Mouse (Mus musculus) heart, embryonic 10.5 days (tissue): ENCODE data around the gene Lrrc29. TPM values are rescaled to one million over a fixed set of nuclear protein-coding genes. Genes with fewer than 3 reads are reported as not detected.
A peak's percentile ranks its signal among the peaks of the same experiment; 100 is the strongest.

ENCODE experiments used
- DNase-seq: peaks from one replicate; pipeline ENCODE4 v3.0.0-alpha.2; 2017; ENCODE audit warnings: low spot score
- H3K27ac ChIP-seq: fragments of 300-500 bp; sonication (generic); 2 replicates; pipeline ENCODE4 v1.5.1; 2016; ENCODE audit warnings: mild to moderate bottlenecking
- H3K27me3 ChIP-seq: fragments of 300-500 bp; sonication (generic); 2 replicates; pipeline ENCODE4 v1.6.1; 2016; ENCODE audit warnings: mild to moderate bottlenecking; ENCODE audit not compliant: poor library complexity, insufficient read depth, severe bottlenecking
- H3K36me3 ChIP-seq: fragments of 300-500 bp; sonication (generic); 2 replicates; pipeline ENCODE4 v1.6.1; 2016; ENCODE audit warnings: mild to moderate bottlenecking, moderate library complexity
- H3K4me1 ChIP-seq: fragments of 300-500 bp; sonication (generic); 2 replicates; pipeline ENCODE4 v1.6.1; 2016; ENCODE audit warnings: mild to moderate bottlenecking
- H3K4me3 ChIP-seq: fragments of 300-500 bp; sonication (generic); 2 replicates; pipeline ENCODE4 v1.5.1; 2016; ENCODE audit warnings: mild to moderate bottlenecking, moderate library complexity
- H3K9me3 ChIP-seq: fragments of 300-500 bp; sonication (generic); 2 replicates; pipeline ENCODE4 v1.6.1; 2016; ENCODE audit warnings: mild to moderate bottlenecking, moderate library complexity
- WGBS: fragments of 180-500 bp; shearing (Covaris S2); methylation state at CpG from one replicate; pipeline ENCODE4 v1.1.7; 2016; 5-methylcytosine and 5-hydroxymethylcytosine counted together
- polyA plus RNA-seq: library from polyadenylated mRNA; unstranded; fragments of >200 nt; fragmentation: Nextera tagmentation; extraction: Ambion mirVana; gene quantifications from 2 replicates; pipeline ENCODE4 v1.2.1, GENCODE M21; 2016

Lrrc29 gene
- polyA plus RNA-seq, 1 experiment from 2014 or later = 1.5 TPM

DNA sequence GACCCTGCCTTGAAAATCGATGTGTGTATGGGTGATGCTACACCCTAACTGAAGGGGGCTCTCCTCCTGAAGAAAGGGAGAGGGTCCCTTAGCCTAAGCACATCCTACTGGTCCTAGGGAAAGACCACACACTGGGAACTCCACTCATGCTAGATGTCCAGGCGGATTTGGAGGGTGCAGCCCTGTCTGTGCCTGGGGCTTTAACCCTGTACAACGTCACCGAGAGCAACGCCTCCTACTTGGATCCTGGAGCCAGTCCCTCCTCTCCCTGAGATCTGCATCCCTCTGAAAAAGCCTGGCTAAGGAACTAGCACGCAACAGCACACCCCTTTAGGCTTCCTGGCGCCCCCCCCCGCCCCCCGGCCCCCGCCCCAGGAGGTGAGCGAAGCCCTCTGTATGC is 50.7 kb downstream of the Lrrc29 start:
- 14% methylated on average over 11 of the region's 11 CpGs for WGBS

DNA sequence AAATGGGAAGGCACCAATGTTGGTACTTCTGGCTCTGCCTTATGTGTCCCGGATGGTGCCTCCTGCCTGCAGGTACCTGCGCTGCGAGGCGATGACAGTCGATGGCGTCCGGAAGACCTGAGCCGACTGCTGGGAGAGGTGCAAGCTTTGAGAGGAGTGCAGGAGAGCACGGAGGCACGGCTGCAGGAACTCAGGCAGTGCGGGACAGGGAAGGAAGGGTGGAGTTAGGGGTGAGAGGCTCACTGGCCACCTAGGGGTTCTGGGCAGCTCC is 55.2 kb downstream of the Lrrc29 start:
- peak overlapping the region; percentile 22 for H3K4me3 ChIP-seq
- H3K9me3 ChIP-seq = no peaks in the 10 kb centered on the region; the same call in 1 of the 2 replicates
- H3K36me3 ChIP-seq = no peaks in the 10 kb centered on the region
- peaks cover 100% of the 10 kb centered on the region for H3K27me3 ChIP-seq
- peaks cover 47% of the 10 kb centered on the region for H3K4me1 ChIP-seq
- no peak for DNase-seq
- 3% methylated on average over 11 of the region's 11 CpGs for WGBS
- no peak overlapping the region for H3K27ac ChIP-seq

More for the DNA sequence above, 50.7 kb downstream of the Lrrc29 start:
- no peaks in the 10 kb centered on the region for H3K9me3 ChIP-seq
- peaks cover 36% of the 10 kb centered on the region for H3K4me1 ChIP-seq
- H3K36me3 ChIP-seq = 0 out of 2 replicates have a peak, but pooled peaks cover 4% of the 10 kb centered on the region
- DNase-seq = no peak
- peak overlapping the region; percentile 64; the same call in 1 of the 2 replicates for H3K4me3 ChIP-seq
- H3K27me3 ChIP-seq = peaks cover 100% of the 10 kb centered on the region
- H3K27ac ChIP-seq = no peak overlapping the region

DNA sequence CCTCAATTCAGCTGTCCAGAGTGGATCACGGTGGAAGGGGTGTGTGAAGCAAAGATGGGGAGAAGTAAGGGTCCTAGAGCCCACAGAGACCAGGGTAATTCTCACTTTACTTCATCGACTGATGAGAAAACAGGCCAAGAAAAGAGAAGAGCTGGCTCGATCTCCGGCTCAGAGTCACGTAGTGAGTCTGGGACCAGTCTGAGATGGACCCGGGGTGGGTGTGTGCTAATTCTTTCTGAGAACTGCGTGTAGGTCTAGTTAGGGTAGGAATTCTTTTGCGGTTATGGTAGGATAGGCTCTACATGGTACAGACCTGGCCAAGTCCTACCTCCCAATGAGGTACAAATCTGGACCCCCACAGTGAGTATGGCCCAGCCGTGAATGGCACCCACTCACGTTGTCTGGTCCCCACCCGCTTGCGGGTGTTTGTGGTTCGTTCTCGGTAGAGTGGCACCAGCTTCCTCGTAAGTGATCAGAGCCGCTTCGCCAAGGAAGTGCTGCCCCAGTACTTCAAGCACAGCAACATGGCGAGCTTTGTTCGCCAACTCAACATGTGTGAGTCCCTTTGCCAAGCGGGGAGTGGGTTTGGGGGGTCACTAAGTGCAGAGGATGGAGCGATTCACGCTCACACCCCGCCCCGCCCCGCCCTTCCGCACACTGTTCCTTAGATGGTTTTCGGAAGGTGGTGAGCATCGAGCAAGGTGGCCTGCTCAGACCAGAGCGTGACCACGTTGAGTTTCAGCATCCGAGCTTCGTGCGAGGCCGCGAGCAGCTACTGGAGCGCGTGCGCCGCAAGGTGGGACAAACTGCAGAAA is 55.8 kb downstream of the Lrrc29 start:
- WGBS = 3% methylated on average over 39 of the region's 39 CpGs
- peaks cover 42% of the 10 kb centered on the region for H3K4me1 ChIP-seq
- H3K27ac ChIP-seq = no peak overlapping the region
- H3K36me3 ChIP-seq = no peaks in the 10 kb centered on the region
- H3K4me3 ChIP-seq = peak overlapping the region; percentile 63
- peaks cover 100% of the 10 kb centered on the region for H3K27me3 ChIP-seq
- DNase-seq = no peak
- no peaks in the 10 kb centered on the region; the same call in 1 of the 2 replicates for H3K9me3 ChIP-seq

DNA sequence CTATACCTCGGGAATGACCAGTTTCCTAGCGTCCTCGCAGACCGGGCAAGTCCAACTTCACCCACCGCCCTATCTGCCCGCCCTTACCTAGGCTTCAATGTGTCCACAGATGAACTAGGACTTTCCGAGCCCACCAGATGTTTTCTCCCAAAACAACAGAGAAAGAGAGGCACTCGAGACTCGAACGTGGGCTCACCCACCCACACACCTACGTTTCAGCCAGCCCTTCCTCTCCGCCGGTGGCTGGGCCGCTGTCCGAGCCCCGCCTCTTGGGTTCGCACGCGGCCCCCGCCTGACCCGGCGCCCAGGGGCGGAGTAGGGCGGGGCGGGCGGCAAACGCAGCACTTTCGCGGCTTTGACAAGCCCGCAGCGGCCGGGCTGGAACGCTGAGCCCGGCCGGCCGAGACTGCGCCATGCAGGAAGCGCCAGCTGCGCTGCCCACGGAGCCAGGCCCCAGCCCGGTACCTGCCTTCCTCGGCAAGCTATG is 56.6 kb downstream of the Lrrc29 start, which contains the start of gene Hsf4:
Gene Hsf4 (plus strand): TSS at position 341 of the 487 bp plus-strand sequence.
- peaks cover 47% of the 10 kb centered on the region for H3K4me1 ChIP-seq
- DNase-seq = no peak

GRCm38 (mm10) chr8:105269075-105269458 is 57.0 kb downstream of the Lrrc29 start:
- H3K9me3 ChIP-seq = no peaks in the 10 kb centered on the region; the same call in 1 of the 2 replicates
- peak overlapping the region; percentile 63 for H3K4me3 ChIP-seq
- peaks cover 99% of the 10 kb centered on the region for H3K27me3 ChIP-seq
- H3K36me3 ChIP-seq = no peaks in the 10 kb centered on the region
- WGBS = under 1% methylated on average over 10 of the region's 10 CpGs
- no peak for DNase-seq
- peak overlapping the region; percentile 71 for H3K27ac ChIP-seq
- peaks cover 48% of the 10 kb centered on the region for H3K4me1 ChIP-seq

More for the DNA sequence above, 56.6 kb downstream of the Lrrc29 start, which contains the start of gene Hsf4:
- Histone ChIP-seq H3K27ac (peak within 1 kb of the TSS; percentile 71), H3K4me3 (peak within 1 kb of the TSS; percentile 63), H3K9me3 (no peaks in the 10 kb centered on the region; the same call in 1 of the 2 replicates), H3K27me3 (peaks cover 99% of the 10 kb centered on the region), H3K36me3 (no peaks in the 10 kb centered on the region)
- under 1% methylated on average over 42 of the region's 42 CpGs for WGBS

- H3K4me1 ChIP-seq = peaks cover 51% of the 10 kb centered on the region
- WGBS = under 1% methylated on average over 65 of the region's 65 CpGs
- no peaks in the 10 kb centered on the region for H3K36me3 ChIP-seq
- H3K27me3 ChIP-seq = peaks cover 99% of the 10 kb centered on the region
- H3K4me3 ChIP-seq = peak overlapping the region; percentile 63
- peak overlapping the region; percentile 71 for H3K27ac ChIP-seq
- H3K9me3 ChIP-seq = no peaks in the 10 kb centered on the region; the same call in 1 of the 2 replicates
- DNase-seq = no peak
Measured at GRCm38 (mm10) chr8:105268342-105269074, 57.6 kb downstream of the Lrrc29 start.

DNA sequence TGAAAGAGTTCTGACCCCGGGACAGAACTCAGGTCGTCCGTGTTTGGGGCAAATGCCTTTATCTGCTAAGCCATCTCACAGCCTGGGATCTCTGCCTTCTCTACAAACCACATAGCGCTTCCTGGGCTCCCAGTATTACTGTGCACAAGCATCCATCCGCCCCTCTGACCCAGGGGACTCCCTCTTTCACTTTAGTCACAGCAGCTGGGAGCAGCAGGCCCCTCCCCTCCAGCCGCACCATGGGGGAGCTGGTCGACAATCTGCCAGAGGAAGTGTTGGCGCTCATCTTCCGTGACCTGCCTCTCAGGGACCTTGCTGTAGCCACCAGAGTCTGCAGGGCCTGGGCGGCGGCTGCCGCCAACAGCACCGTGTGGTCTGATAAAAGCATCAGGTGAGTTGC is 59.3 kb downstream of the Lrrc29 start:
- Histone ChIP-seq H3K27ac (no peak overlapping the region), H3K9me3 (no peaks in the 10 kb centered on the region; the same call in 1 of the 2 replicates), H3K4me1 (peaks cover 48% of the 10 kb centered on the region), H3K27me3 (peaks cover 99% of the 10 kb centered on the region), H3K4me3 (no peak overlapping the region), H3K36me3 (no peaks in the 10 kb centered on the region)
- 13% methylated on average over 13 of the region's 13 CpGs for WGBS
- DNase-seq = no peak

- H3K36me3 ChIP-seq = no peaks in the 10 kb centered on the region
- peaks cover 39% of the 10 kb centered on the region for H3K4me1 ChIP-seq
- H3K4me3 ChIP-seq = peak overlapping the region; percentile 71
- no peaks in the 10 kb centered on the region; the same call in 1 of the 2 replicates for H3K9me3 ChIP-seq
- peak overlapping the region; percentile 74; the same call in 1 of the 2 replicates for H3K27ac ChIP-seq
- H3K27me3 ChIP-seq = peaks cover 99% of the 10 kb centered on the region
- whole genome bisulfite sequencing = 21% methylated on average over 10 of the region's 10 CpGs
- DNase-seq = no peak
Measured at GRCm38 (mm10) chr8:105265128-105265527, 61.0 kb downstream of the Lrrc29 start.

GRCm38 (mm10) chr8:105264024-105264982 is 61.8 kb downstream of the Lrrc29 start, which contains the start of the genes Tradd and Fbxl8:
Gene Tradd (minus strand): TSS chr8:105264609.
Gene Fbxl8 (plus strand): TSS chr8:105264648.
- Histone ChIP-seq H3K9me3 (no peaks in the 10 kb centered on the region; the same call in 1 of the 2 replicates), H3K36me3 (no peaks in the 10 kb centered on the region), H3K27ac (peak within 1 kb of the TSS; percentile 74; the same call in 1 of the 2 replicates), H3K4me1 (peaks cover 39% of the 10 kb centered on the region), H3K4me3 (peak within 1 kb of the TSS; percentile 71), H3K27me3 (peaks cover 99% of the 10 kb centered on the region)
- peak; percentile 87 for DNase-seq
- WGBS = 2% methylated on average over 54 of the region's 54 CpGs

DNA sequence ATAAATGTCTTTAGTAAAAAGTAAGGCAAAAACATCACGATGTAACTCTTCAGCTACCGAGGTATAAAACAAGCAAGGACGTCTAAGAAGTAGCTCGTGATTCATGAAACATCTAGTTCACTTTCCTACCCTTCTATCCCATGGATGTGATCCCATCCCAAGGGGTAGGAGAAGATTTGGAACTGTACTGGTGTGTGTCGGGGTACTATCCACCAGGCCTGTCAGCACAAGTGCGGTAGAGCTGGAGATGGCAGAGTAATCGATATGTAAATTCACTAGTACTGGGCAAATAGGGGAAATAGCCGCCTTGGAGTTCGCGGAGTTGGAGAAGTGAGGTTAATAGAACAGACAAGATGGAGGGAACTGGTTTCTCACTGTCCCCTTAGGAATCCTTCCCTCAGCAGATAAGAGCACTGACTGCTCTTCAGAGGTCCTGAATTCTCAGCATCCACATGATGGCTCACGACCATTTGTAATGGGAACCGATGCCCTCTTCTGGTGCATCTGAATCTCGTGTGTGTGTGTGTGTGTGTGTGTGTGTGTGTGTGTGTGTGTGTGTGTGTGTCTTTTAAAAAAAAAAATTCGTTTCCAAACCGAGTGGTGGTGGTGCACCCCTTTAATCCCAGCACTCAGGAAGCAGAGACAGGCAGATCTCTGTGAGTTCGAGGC is 62.7 kb downstream of the Lrrc29 start:
- H3K9me3 ChIP-seq = no peaks in the 10 kb centered on the region; the same call in 1 of the 2 replicates
- no peak for DNase-seq
- H3K4me3 ChIP-seq = peak overlapping the region; percentile 71; the same call in 1 of the 2 replicates
- H3K27ac ChIP-seq = no peak overlapping the region
- WGBS = 42% methylated on average over 16 of the region's 16 CpGs
- peaks cover 39% of the 10 kb centered on the region for H3K4me1 ChIP-seq
- H3K27me3 ChIP-seq = peaks cover 99% of the 10 kb centered on the region
- H3K36me3 ChIP-seq = no peaks in the 10 kb centered on the region
